Mouse (Mus musculus) kidney, embryonic 14.5 days (tissue): ENCODE measurements around the gene Ano6. TPM values are rescaled to one million over a fixed set of nuclear protein-coding genes. Genes with fewer than 3 reads are reported as not detected.

Source experiments
- ATAC-seq: fragments of 200-750 bp; cut with Nextera tagmentation; 2 replicates; pipeline ENCODE4 v1.8.0; 2017; ENCODE audit warnings: moderate number of reproducible peaks, mild to moderate bottlenecking, moderate TSS enrichment, moderate library complexity; ENCODE audit not compliant: low FRiP score, low TSS enrichment
- H3K27ac ChIP-seq: fragments of 300-500 bp; sonication (generic); 2 replicates; pipeline ENCODE4 v1.5.1; 2014; ENCODE audit warnings: low read depth, mild to moderate bottlenecking, low read length, moderate library complexity, mixed read lengths
- H3K27me3 ChIP-seq: fragments of 300-500 bp; sonication (generic); 2 replicates; pipeline ENCODE4 v1.6.1; 2014; ENCODE audit warnings: mild to moderate bottlenecking, low read length; ENCODE audit not compliant: control insufficient read depth, insufficient read depth
- H3K36me3 ChIP-seq: fragments of 300-500 bp; sonication (generic); 2 replicates; pipeline ENCODE4 v1.6.1; 2014; ENCODE audit warnings: low read length, mixed read lengths; ENCODE audit not compliant: control insufficient read depth, insufficient read depth
- H3K4me1 ChIP-seq: fragments of 300-500 bp; sonication (generic); 2 replicates; pipeline ENCODE4 v1.6.1; 2014; ENCODE audit warnings: low read length, mixed read lengths; ENCODE audit not compliant: control insufficient read depth, insufficient read depth
- H3K4me2 ChIP-seq: fragments of 300-500 bp; sonication (generic); replicated peaks from 2 replicates; pipeline ENCODE4 v1.6.1; 2014; ENCODE audit warnings: low read depth, mild to moderate bottlenecking, low read length
- H3K4me3 ChIP-seq: fragments of 300-500 bp; sonication (generic); 2 replicates; pipeline ENCODE4 v1.5.1; 2014; ENCODE audit warnings: mild to moderate bottlenecking, low read length
- H3K9ac ChIP-seq: fragments of 300-500 bp; sonication (generic); 2 replicates; pipeline ENCODE4 v1.6.1; 2014; ENCODE audit warnings: low read depth, mild to moderate bottlenecking, low read length, moderate library complexity
- H3K9me3 ChIP-seq: fragments of 300-500 bp; sonication (generic); 2 replicates; pipeline ENCODE4 v1.6.1; 2016; ENCODE audit warnings: low read length; ENCODE audit not compliant: control insufficient read depth
- WGBS: fragments of 180-500 bp; shearing (Covaris S2); extraction: QIAGEN DNeasy Blood & Tissue Kit; methylation state at CpG from one replicate; pipeline ENCODE4 v1.1.7; 2014; 5-methylcytosine and 5-hydroxymethylcytosine counted together
- polyA plus RNA-seq: library from polyadenylated mRNA; unstranded; fragments of >200 nt; fragmentation: Nextera tagmentation; extraction: Ambion mirVana; gene quantifications from 2 replicates; pipeline ENCODE4 v1.2.1, GENCODE M21; 2014

Ano6 gene
- polyA plus RNA-seq, 1 experiment from 2014 or later, result 54.3 TPM

GRCm38 (mm10) chr15:95763464-95763863, 27.2 kb upstream of the Ano6 start:
- 49% methylated on average over 6 of the region's 6 CpGs for WGBS
- H3K4me1 ChIP-seq, result no peaks in the 10 kb centered on the region

GRCm38 (mm10) chr15:95765271-95765670, 25.4 kb upstream of the Ano6 start:
- Histone ChIP-seq H3K9ac (no peak overlapping the region), H3K4me2 (no peak overlapping the region), H3K27ac (no peak overlapping the region), H3K9me3 (no peaks in the 10 kb centered on the region), H3K4me1 (no peaks in the 10 kb centered on the region), H3K4me3 (no peak overlapping the region), H3K36me3 (no peaks in the 10 kb centered on the region), H3K27me3 (no peaks in the 10 kb centered on the region)
- 91% methylated on average over 8 of the region's 8 CpGs for WGBS
- ATAC-seq, result no peak

More at GRCm38 (mm10) chr15:95763464-95763863, 27.2 kb upstream of the Ano6 start:
- no peak for ATAC-seq
- no peak overlapping the region for H3K4me3 ChIP-seq
- H3K4me2 ChIP-seq, result no peak overlapping the region
- H3K9ac ChIP-seq, result no peak overlapping the region
- no peak overlapping the region for H3K27ac ChIP-seq
- H3K27me3 ChIP-seq, result no peaks in the 10 kb centered on the region
- H3K36me3 ChIP-seq, result no peaks in the 10 kb centered on the region
- H3K9me3 ChIP-seq, result no peaks in the 10 kb centered on the region

- no peak overlapping the region for H3K4me2 ChIP-seq
- H3K4me3 ChIP-seq, result no peak overlapping the region
- no peaks in the 10 kb centered on the region for H3K4me1 ChIP-seq
- no peaks in the 10 kb centered on the region for H3K27me3 ChIP-seq
- no peak for ATAC-seq
- H3K36me3 ChIP-seq, result no peaks in the 10 kb centered on the region
- H3K9ac ChIP-seq, result no peak overlapping the region
- no peak overlapping the region for H3K27ac ChIP-seq
- WGBS, result 90% methylated on average over 6 of the region's 6 CpGs
- H3K9me3 ChIP-seq, result no peaks in the 10 kb centered on the region
Observed at GRCm38 (mm10) chr15:95765936-95766335, 24.7 kb upstream of the Ano6 start.

GRCm38 (mm10) chr15:95767825-95768224, 22.8 kb upstream of the Ano6 start:
- H3K9ac ChIP-seq, result no peak overlapping the region
- no peak for ATAC-seq
- no peak overlapping the region for H3K4me3 ChIP-seq
- WGBS, result 67% methylated on average over 7 of the region's 7 CpGs
- H3K9me3 ChIP-seq, result no peaks in the 10 kb centered on the region
- no peaks in the 10 kb centered on the region for H3K27me3 ChIP-seq
- H3K4me1 ChIP-seq, result no peaks in the 10 kb centered on the region
- H3K4me2 ChIP-seq, result no peak overlapping the region
- no peak overlapping the region for H3K27ac ChIP-seq
- H3K36me3 ChIP-seq, result no peaks in the 10 kb centered on the region

GRCm38 (mm10) chr15:95768703-95769102, 21.9 kb upstream of the Ano6 start:
- WGBS, result 92% methylated on average over 5 of the region's 5 CpGs
- no peaks in the 10 kb centered on the region for H3K4me1 ChIP-seq
- H3K9ac ChIP-seq, result no peak overlapping the region
- no peak overlapping the region for H3K27ac ChIP-seq
- H3K27me3 ChIP-seq, result no peaks in the 10 kb centered on the region
- H3K36me3 ChIP-seq, result no peaks in the 10 kb centered on the region
- no peak overlapping the region for H3K4me3 ChIP-seq
- no peak overlapping the region for H3K4me2 ChIP-seq
- H3K9me3 ChIP-seq, result no peaks in the 10 kb centered on the region
- ATAC-seq, result no peak

GRCm38 (mm10) chr15:95769576-95769975, 21.1 kb upstream of the Ano6 start:
- H3K27me3 ChIP-seq, result no peaks in the 10 kb centered on the region
- H3K4me2 ChIP-seq, result no peak overlapping the region
- H3K9me3 ChIP-seq, result no peaks in the 10 kb centered on the region
- H3K9ac ChIP-seq, result no peak overlapping the region
- no peak overlapping the region for H3K4me3 ChIP-seq
- 0 out of 2 replicates have a peak, but pooled peaks cover 3% of the 10 kb centered on the region for H3K4me1 ChIP-seq
- no peak for ATAC-seq
- H3K36me3 ChIP-seq, result no peaks in the 10 kb centered on the region
- WGBS, result 85% methylated on average over 4 of the region's 4 CpGs
- H3K27ac ChIP-seq, result no peak overlapping the region

- H3K4me2 ChIP-seq, result no peak overlapping the region
- H3K27me3 ChIP-seq, result no peaks in the 10 kb centered on the region
- no peak overlapping the region for H3K4me3 ChIP-seq
- no peaks in the 10 kb centered on the region for H3K36me3 ChIP-seq
- WGBS, result 84% methylated on average over 2 of the region's 2 CpGs
- no peak for ATAC-seq
- H3K9ac ChIP-seq, result no peak overlapping the region
- H3K9me3 ChIP-seq, result no peaks in the 10 kb centered on the region
- H3K27ac ChIP-seq, result no peak overlapping the region
- 0 out of 2 replicates have a peak, but pooled peaks cover 3% of the 10 kb centered on the region for H3K4me1 ChIP-seq
Observed at GRCm38 (mm10) chr15:95770307-95770706, 20.3 kb upstream of the Ano6 start.

- no peak for ATAC-seq
Observed at GRCm38 (mm10) chr15:95772374-95772773, 18.3 kb upstream of the Ano6 start.

GRCm38 (mm10) chr15:95772861-95773836, 17.5 kb upstream of the Ano6 start:
- no peaks in the 10 kb centered on the region; the same call in 1 of the 2 replicates for H3K9me3 ChIP-seq
- H3K36me3 ChIP-seq, result no peaks in the 10 kb centered on the region
- H3K27me3 ChIP-seq, result no peaks in the 10 kb centered on the region
- WGBS, result 61% methylated on average over 14 of the region's 14 CpGs
- no peak overlapping the region for H3K4me2 ChIP-seq
- no peak for ATAC-seq
- no peak overlapping the region for H3K9ac ChIP-seq
- no peak overlapping the region for H3K27ac ChIP-seq
- 0 out of 2 replicates have a peak, but pooled peaks cover 3% of the 10 kb centered on the region for H3K4me1 ChIP-seq
- no peak overlapping the region for H3K4me3 ChIP-seq

More at GRCm38 (mm10) chr15:95772374-95772773, 18.3 kb upstream of the Ano6 start:
- no peaks in the 10 kb centered on the region; the same call in 1 of the 2 replicates for H3K9me3 ChIP-seq
- no peak overlapping the region for H3K9ac ChIP-seq
- no peak overlapping the region for H3K4me3 ChIP-seq
- H3K4me1 ChIP-seq, result 0 out of 2 replicates have a peak, but pooled peaks cover 3% of the 10 kb centered on the region
- H3K27ac ChIP-seq, result no peak overlapping the region
- H3K36me3 ChIP-seq, result no peaks in the 10 kb centered on the region
- 63% methylated on average over 13 of the region's 13 CpGs for WGBS
- no peak overlapping the region for H3K4me2 ChIP-seq
- no peaks in the 10 kb centered on the region for H3K27me3 ChIP-seq
